ENCODE assay signal across 26 mouse cellular contexts in the genomic region with DNA sequence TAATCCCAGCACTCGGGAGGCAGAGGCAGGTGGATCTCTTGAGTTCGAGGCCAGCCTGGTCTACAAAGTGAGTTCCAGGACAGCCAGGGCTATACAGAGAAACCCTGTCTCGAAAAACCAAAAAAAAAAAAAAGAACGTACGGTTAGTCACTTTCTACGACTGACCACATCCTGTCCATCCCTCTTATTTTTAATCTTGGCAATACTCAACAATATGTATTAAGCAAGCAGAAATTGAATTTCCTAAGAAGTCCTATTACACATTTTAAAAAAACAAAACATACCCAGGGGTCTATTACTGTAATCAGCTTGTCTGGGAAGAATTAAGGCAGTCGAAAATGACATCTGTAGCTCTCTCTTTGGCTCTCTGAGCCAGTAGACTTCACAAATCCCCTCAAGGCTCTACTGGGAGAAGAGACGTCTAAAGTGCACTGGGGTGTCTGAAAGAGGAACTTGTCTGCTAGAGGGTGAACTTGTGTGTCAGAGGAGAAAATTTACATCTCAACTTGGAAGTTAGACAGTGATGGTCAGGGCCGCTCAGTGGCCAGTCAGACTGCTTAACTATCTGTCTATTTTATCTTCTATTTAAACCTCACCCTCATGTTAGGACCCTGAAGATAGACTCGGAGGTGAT.
DNase-seq lines count a peak whose midpoint lies in the region; ATAC-seq lines count a peak whose summit lies in the region.
"Had no signal": no experiment of that assay in that cellular context is flagged by ENCODE, and none has a peak within 500 bp of the region (broad histone marks: within the 10 kb centered on the region; RNA-seq: fewer than 3 reads in every experiment).

No protein-coding gene starts in this region.

- WGBS in embryonic facial prominence, embryonic 14.5 days: 61% methylated on average over 9 of the region's 10 CpGs
- 80% methylated on average over 10 of the region's 10 CpGs for WGBS in embryonic facial prominence, embryonic 10.5 days
- WGBS in macrophage (ENCODE audit: missing documents): 5% methylated on average over 5 of the region's 10 CpGs
- WGBS in hindbrain, embryonic 11.5 days: 84% methylated on average over 10 of the region's 10 CpGs

- ATAC-seq in embryonic facial prominence, embryonic 14.5 days (ENCODE audit: low read depth): no peak
- no peak for ATAC-seq in hindbrain, embryonic 11.5 days (ENCODE audit: low FRiP score)
- ATAC-seq: forebrain, embryonic 14.5 days; inflammation-experienced regulatory T-cells, adult 6 months; Patski had no signal

- no peaks in the 10 kb centered on the region for H3K27me3 ChIP-seq in embryonic facial prominence, embryonic 14.5 days (replicated peaks; ENCODE audit: control insufficient read depth, insufficient read depth, low read length)
- H3K27me3 ChIP-seq in embryonic facial prominence, embryonic 10.5 days (replicated peaks; ENCODE audit: low read depth, poor library complexity, severe bottlenecking): 0 out of 2 replicates have a peak, but pooled peaks cover 4% of the 10 kb centered on the region
- H3K27me3 ChIP-seq in hindbrain, embryonic 11.5 days (ENCODE audit: control insufficient read depth, insufficient read depth, low read length): no peaks in the 10 kb centered on the region
- H3K27me3 ChIP-seq: hindbrain, embryonic 13.5 days; limb, embryonic 12.5 days; Patski had no signal

- H3K79me2 ChIP-seq in macrophage (ENCODE audit: inconsistent target): no peaks in the 10 kb centered on the region

- H3K27ac ChIP-seq in embryonic facial prominence, embryonic 14.5 days (replicated peaks; ENCODE audit: low read depth, low read length): no peak overlapping the region
- no peak overlapping the region for H3K27ac ChIP-seq in embryonic facial prominence, embryonic 10.5 days (replicated peaks)
- peak overlapping the region; percentile 46 for H3K27ac ChIP-seq in macrophage
- H3K27ac ChIP-seq in hindbrain, embryonic 11.5 days (ENCODE audit: low read depth, low read length): no peak overlapping the region
- H3K27ac ChIP-seq: heart, embryonic 10.5 days; hindbrain, embryonic 13.5 days; limb, embryonic 12.5 days; liver, embryonic 14.5 days had no signal

- H3K9me3 ChIP-seq in embryonic facial prominence, embryonic 14.5 days (ENCODE audit: control insufficient read depth, low read length): no peaks in the 10 kb centered on the region
- no peaks in the 10 kb centered on the region for H3K9me3 ChIP-seq in embryonic facial prominence, embryonic 10.5 days
- H3K9me3 ChIP-seq in hindbrain, embryonic 11.5 days (ENCODE audit: control insufficient read depth, low read length): no peaks in the 10 kb centered on the region
- H3K9me3 ChIP-seq: heart, embryonic 10.5 days; hindbrain, embryonic 13.5 days; limb, embryonic 12.5 days had no signal

- H3K4me3 ChIP-seq in embryonic facial prominence, embryonic 14.5 days (ENCODE audit: low read depth, low read length): no peak overlapping the region
- no peak overlapping the region for H3K4me3 ChIP-seq in embryonic facial prominence, embryonic 10.5 days
- no peak overlapping the region for H3K4me3 ChIP-seq in macrophage (ENCODE audit: inconsistent target)
- H3K4me3 ChIP-seq in hindbrain, embryonic 11.5 days (ENCODE audit: low read depth, low read length): no peak overlapping the region
- H3K4me3 ChIP-seq: erythroblast, embryonic 14.5 days; heart, embryonic 10.5 days; hindbrain, embryonic 13.5 days; limb, embryonic 12.5 days had no signal

- no peak overlapping the region for H3K4me2 ChIP-seq in embryonic facial prominence, embryonic 14.5 days (ENCODE audit: low read depth, low read length)
- H3K4me2 ChIP-seq in hindbrain, embryonic 11.5 days (replicated peaks; ENCODE audit: low read depth, low read length): no peak overlapping the region
- H3K4me2 ChIP-seq: hindbrain, embryonic 13.5 days; limb, embryonic 12.5 days had no signal

- H3K9ac ChIP-seq in embryonic facial prominence, embryonic 14.5 days (ENCODE audit: low read depth, low read length): no peak overlapping the region
- H3K9ac ChIP-seq in hindbrain, embryonic 11.5 days (ENCODE audit: low read depth, low read length): no peak overlapping the region
- H3K9ac ChIP-seq: hindbrain, embryonic 13.5 days; limb, embryonic 12.5 days; liver, embryonic 14.5 days had no signal

- intact Hi-C loops in heart, postnatal 14 days (cut with DNase I): no loop called here

- DNase-seq in embryonic facial prominence, embryonic 14.5 days (ENCODE audit: low spot score): peak; percentile 42
- DNase-seq in embryonic facial prominence, embryonic 10.5 days (ENCODE audit: low spot score): no peak
- DNase-seq in 3134 (ENCODE audit: extremely low read depth, insufficient read length, low spot score) (peak; percentile 66), adipocyte (ENCODE audit: low spot score) (peak; percentile 36)
- no peak for DNase-seq in hindbrain, embryonic 11.5 days (ENCODE audit: low spot score)
- no peak for DNase-seq in cerebellum, postnatal 14 days
- no peak for DNase-seq in heart, postnatal 14 days
- DNase-seq: adrenal gland, postnatal 10 days; B cell, adult 2 months; cerebellum, adult 11 months; cerebellum, postnatal 10 days; embryo, embryonic 11 days; kidney, adult 8-10 months; kidney, postnatal 25 days; lung, postnatal 10 days; right cerebral cortex, adult 18-20 months; thymus, postnatal 4 days had no signal

- H3K36me3 ChIP-seq in embryonic facial prominence, embryonic 14.5 days (ENCODE audit: control insufficient read depth, insufficient read depth, low read length): no peaks in the 10 kb centered on the region
- H3K36me3 ChIP-seq in embryonic facial prominence, embryonic 10.5 days (replicated peaks): no peaks in the 10 kb centered on the region
- H3K36me3 ChIP-seq in macrophage (ENCODE audit: inconsistent target): no peaks in the 10 kb centered on the region
- no peaks in the 10 kb centered on the region for H3K36me3 ChIP-seq in hindbrain, embryonic 11.5 days (ENCODE audit: control insufficient read depth, insufficient read depth, low read length)
- H3K36me3 ChIP-seq: heart, embryonic 10.5 days; hindbrain, embryonic 13.5 days; limb, embryonic 12.5 days had no signal

- H3K4me1 ChIP-seq in embryonic facial prominence, embryonic 14.5 days (ENCODE audit: control insufficient read depth, insufficient read depth, low read length): no peaks in the 10 kb centered on the region
- H3K4me1 ChIP-seq in embryonic facial prominence, embryonic 10.5 days: peaks cover 23% of the 10 kb centered on the region
- no peaks in the 10 kb centered on the region for H3K4me1 ChIP-seq in hindbrain, embryonic 11.5 days (replicated peaks; ENCODE audit: control insufficient read depth, insufficient read depth, low read length)
- H3K4me1 ChIP-seq: heart, embryonic 10.5 days; hindbrain, embryonic 13.5 days had no signal

Comparison
In these comparisons a context has a peak if more than half of its experiments do, and no peak if none do; other contexts are left out.
1. DNase-seq: peak in embryonic facial prominence, embryonic 14.5 days (single experiment), 3134 (single experiment) and adipocyte (single experiment); none in embryonic facial prominence, embryonic 10.5 days (single experiment), hindbrain, embryonic 11.5 days (single experiment), cerebellum, postnatal 14 days (0 of 2) and heart, postnatal 14 days (0 of 2).